Comparison of ENCODE assay signal across 8 mouse cellular contexts in genomic region chr8:91378846-91379499, GRCm38 (mm10).
A peak's percentile ranks its signal among the peaks of the same experiment; 100 is the strongest.
DNase-seq lines count a peak whose midpoint lies in the region; ATAC-seq lines count a peak whose summit lies in the region.

No protein-coding gene starts in this region.

- H3K27ac ChIP-seq in hindbrain, embryonic 15.5 days (replicated peaks) = no peak overlapping the region

- WGBS in hindbrain, embryonic 15.5 days = 68% methylated on average over 13 of the region's 13 CpGs

- H3K9ac ChIP-seq in hindbrain, embryonic 15.5 days = no peak overlapping the region

- peaks cover 52% of the 10 kb centered on the region for H3K4me1 ChIP-seq in hindbrain, embryonic 15.5 days (replicated peaks)

- H3K36me3 ChIP-seq in hindbrain, embryonic 15.5 days = no peaks in the 10 kb centered on the region

- peak; percentile 84 for ATAC-seq in hindbrain, embryonic 15.5 days (ENCODE audit: low FRiP score, low read depth)

- no peaks in the 10 kb centered on the region; the same call in 1 of the 2 replicates for H3K27me3 ChIP-seq in hindbrain, embryonic 15.5 days

- H3K4me3 ChIP-seq in hindbrain, embryonic 15.5 days = no peak overlapping the region

- H3K9me3 ChIP-seq in hindbrain, embryonic 15.5 days = no peaks in the 10 kb centered on the region

- H3K4me2 ChIP-seq in hindbrain, embryonic 15.5 days = no peak overlapping the region

- peak; percentile 63 for DNase-seq in Muller cell, postnatal 12 days (ENCODE audit: inconsistent ontology term)
- peak; percentile 69 for DNase-seq in cerebellum, adult 8-10 months
- DNase-seq in frontal cortex, adult 2 months (ENCODE audit: extremely low spot score in 1 of 2, low spot score in 1 of 2) = peak; percentile 57 to 87
- peak; percentile 72 to 74 for DNase-seq in layer of hippocampus, postnatal 36 days
- DNase-seq in lung, postnatal 25 days (ENCODE audit: low spot score) = peak; percentile 80
- peak; percentile 84 to 89 for DNase-seq in right cerebral cortex, postnatal 10 days (ENCODE audit: low spot score in 2 of 2)
- peak; percentile 61 for DNase-seq in urinary bladder, postnatal 25 days (ENCODE audit: low spot score)
